11 mouse cellular contexts compared by ENCODE assay signal in genomic region chr11:96837298-96837697, GRCm38 (mm10). TPM values are rescaled to one million over a fixed set of nuclear protein-coding genes. Genes with fewer than 3 reads are reported as not detected.
A peak's percentile ranks its signal among the peaks of the same experiment; 100 is the strongest.
DNase-seq lines count a peak whose midpoint lies in the region; ATAC-seq and TF ChIP-seq lines count a peak whose summit lies in the region.
"Had no signal": no experiment of that assay in that cellular context is flagged by ENCODE, and none has a peak within 500 bp of the region (broad histone marks: within the 10 kb centered on the region; RNA-seq: fewer than 3 reads in every experiment).

No protein-coding gene starts in this region.

- TF ChIP-seq POLR2A in kidney, adult 2 months (IDR thresholded peaks at IDR 0.05; ENCODE audit: low read depth, low read length) = no peak

- no peak overlapping the region for H3K27ac ChIP-seq in kidney, adult 2 months (ENCODE audit: insufficient read depth, low read depth, low read length)
- H3K27ac ChIP-seq: liver, embryonic 15.5 days; neural tube, embryonic 13.5 days had no signal

- no peaks in the 10 kb centered on the region for H3K27me3 ChIP-seq in kidney, adult 2 months (replicated peaks; ENCODE audit: control insufficient read depth, insufficient read depth, low read length)
- H3K27me3 ChIP-seq in E14TG2a.4 (ENCODE audit: insufficient read depth, low read length) = no peaks in the 10 kb centered on the region
- H3K27me3 ChIP-seq: neural tube, embryonic 13.5 days had no signal

- no peaks in the 10 kb centered on the region for H3K4me1 ChIP-seq in kidney, adult 2 months (ENCODE audit: control insufficient read depth, insufficient read depth, low read length)
- peaks cover 80% of the 10 kb centered on the region for H3K4me1 ChIP-seq in E14TG2a.4 (replicated peaks; ENCODE audit: low read depth, low read length)
- H3K4me1 ChIP-seq: liver, embryonic 15.5 days; neural tube, embryonic 13.5 days had no signal

- peak; percentile 68 for TF ChIP-seq CTCF in kidney, adult 2 months (conservative IDR thresholded peaks at IDR 0.05; ENCODE audit: insufficient read depth, insufficient read length, low read depth, low read length)
- TF ChIP-seq CTCF in E14TG2a.4 (conservative IDR thresholded peaks at IDR 0.05; ENCODE audit: low read length) = 0 out of 2 replicates have a peak, but pooled peaks have one; percentile 12

- WGBS in kidney, adult 2 months = 25% methylated on average over 9 of the region's 9 CpGs

- no peak overlapping the region for H3K4me3 ChIP-seq in kidney, adult 2 months (ENCODE audit: insufficient read depth, low read depth, low read length)
- no peak overlapping the region for H3K4me3 ChIP-seq in E14TG2a.4 (replicated peaks; ENCODE audit: low read length)
- H3K4me3 ChIP-seq: liver, embryonic 15.5 days; neural tube, embryonic 13.5 days had no signal

- no peaks in the 10 kb centered on the region for H3K9me3 ChIP-seq in E14TG2a.4 (ENCODE audit: low read length)
- H3K9me3 ChIP-seq: liver, embryonic 15.5 days; neural tube, embryonic 13.5 days had no signal

- DNase-seq in adrenal gland, adult 2 months = peak; percentile 74
- no peak for DNase-seq in adrenal gland, postnatal 4 days (ENCODE audit: low spot score in 2 of 2)
- peak; percentile 25 for DNase-seq in kidney, adult 2 months
- DNase-seq in kidney, adult 11 months = no peak
- DNase-seq in c-Kit-positive CD71-positive TER-119-positive erythroid progenitor cells, embryonic 14.5 days (ENCODE audit: low spot score) = no peak
- DNase-seq in lung, postnatal 4 days = no peak
- DNase-seq: cerebellum, adult 8-10 months had no signal

- peak; percentile 42 to 69; a peak in 1 of 4 replicates for ATAC-seq in hematopoietic stem cell, adult 5-6 weeks (replicated peaks in 1 of 2; ENCODE audit: insufficient read depth in 1 of 2, low FRiP score in 2 of 2, low TSS enrichment in 1 of 2, low read depth in 1 of 2, poor library complexity in 2 of 2, severe bottlenecking in 2 of 2)

- H3K36me3 ChIP-seq in kidney, adult 2 months (ENCODE audit: control insufficient read depth, insufficient read depth, low read length) = no peaks in the 10 kb centered on the region
- no peaks in the 10 kb centered on the region for H3K36me3 ChIP-seq in E14TG2a.4 (ENCODE audit: insufficient read depth, low read length)
- H3K36me3 ChIP-seq: liver, embryonic 15.5 days; neural tube, embryonic 13.5 days had no signal

RNA-seq across cellular contexts. Expression of gene Nfe2l1, which starts 7.5 kb away (rescaled TPM):
- total RNA-seq in adrenal gland, adult 2 months (2021) = 100 to 1,000 TPM; 497 to 817 TPM
- polyA plus RNA-seq in adrenal gland, adult 2 months (2012; rRNA removed) = 504 and 806 TPM in 2 replicates
- total RNA-seq in adrenal gland, postnatal 4 days (2021) = 100 to 1,000 TPM; 269 to 272 TPM
- polyA plus RNA-seq in kidney, adult 2 months (2012; rRNA removed) = 230 and 252 TPM in 2 replicates
- 50.1 and 51.6 TPM in 2 replicates for total RNA-seq in hematopoietic stem cell, adult 5-6 weeks (2017)

RNA-seq across cellular contexts. Expression of gene Copz2, which starts 12.4 kb away (rescaled TPM):
- total RNA-seq in adrenal gland, adult 2 months (2021) = 10 to 100 TPM; 57.1 to 76.8 TPM
- 90.7 and 107 TPM in 2 replicates for polyA plus RNA-seq in adrenal gland, adult 2 months (2012; rRNA removed)
- 10 to 100 TPM; 53.2 to 62.5 TPM for total RNA-seq in adrenal gland, postnatal 4 days (2021)
- polyA plus RNA-seq in kidney, adult 2 months (2012; rRNA removed) = 56.2 and 61.6 TPM in 2 replicates
- 3.1 and 5.9 TPM in 2 replicates for total RNA-seq in hematopoietic stem cell, adult 5-6 weeks (2017)

RNA-seq across cellular contexts. Expression of gene Cbx1, which starts 48.4 kb away (rescaled TPM):
- 10 to 100 TPM; 65.7 to 72.8 TPM for total RNA-seq in adrenal gland, adult 2 months (2021)
- polyA plus RNA-seq in adrenal gland, adult 2 months (2012; rRNA removed) = 40.0 and 58.2 TPM in 2 replicates
- 100 to 1,000 TPM in 1 of 2 experiments, 10 to 100 TPM in 1; 93.5 to 109 TPM for total RNA-seq in adrenal gland, postnatal 4 days (2021)
- polyA plus RNA-seq in kidney, adult 2 months (2012; rRNA removed) = 17.9 and 18.7 TPM in 2 replicates
- 102 and 160 TPM in 2 replicates for total RNA-seq in hematopoietic stem cell, adult 5-6 weeks (2017)

RNA-seq across cellular contexts. Expression of gene Snx11, which starts 59.9 kb away (rescaled TPM):
- total RNA-seq in adrenal gland, adult 2 months (2021) = 10 to 100 TPM; 22.7 to 31.2 TPM
- 12.4 and 12.6 TPM in 2 replicates for polyA plus RNA-seq in adrenal gland, adult 2 months (2012; rRNA removed)
- 10 to 100 TPM; 27.8 TPM for total RNA-seq in adrenal gland, postnatal 4 days (2021)
- 13.2 and 13.7 TPM in 2 replicates for polyA plus RNA-seq in kidney, adult 2 months (2012; rRNA removed)
- 14.2 and 16.9 TPM in 2 replicates for total RNA-seq in hematopoietic stem cell, adult 5-6 weeks (2017)

Comparison
In these comparisons a context has a peak if more than half of its experiments do, and no peak if none do; other contexts are left out.
1. DNase-seq: peak in adrenal gland, adult 2 months (single experiment) and kidney, adult 2 months (single experiment); none in adrenal gland, postnatal 4 days (0 of 2), kidney, adult 11 months (single experiment), c-Kit-positive CD71-positive TER-119-positive erythroid progenitor cells, embryonic 14.5 days (single experiment) and lung, postnatal 4 days (0 of 2).